Mouse (Mus musculus) MEL (cell line): ENCODE results near the gene Gm9774. TPM values are rescaled to one million over a fixed set of nuclear protein-coding genes. Genes with fewer than 3 reads are reported as not detected.

Experiments used
- DNase-seq: peaks from one replicate; pipeline ENCODE4 v3.0.0; 2011; ENCODE audit warnings: low read depth, low spot score
- H3K27ac ChIP-seq: 2 replicates; pipeline ENCODE4 v1.5.1; 2012; ENCODE audit warnings: low read depth, mild to moderate bottlenecking, control low read depth, low read length, moderate library complexity; ENCODE audit not compliant: control insufficient read depth
- H3K27me3 ChIP-seq, 2 experiments: fragments of 150-350 bp in 1 of 2; sonication (generic) in 1 of 2; 2 replicates each; pipeline ENCODE4 v1.6.1; 2012; ENCODE audit warnings: low read length in 2 of 2, mild to moderate bottlenecking in 2 of 2, improper control_type of control experiment in 1 of 2, moderate library complexity in 1 of 2; ENCODE audit not compliant: insufficient read depth in 2 of 2, control insufficient read depth in 1 of 2
- H3K36me3 ChIP-seq, 2 experiments: 2 replicates each; pipeline ENCODE4 v1.6.1; 2012 to 2014; ENCODE audit warnings: low read length in 2 of 2, improper control_type of control experiment in 1 of 2, inconsistent platforms in 1 of 2, mild to moderate bottlenecking in 1 of 2; ENCODE audit not compliant: insufficient read depth in 2 of 2, control insufficient read depth in 1 of 2
- H3K4me1 ChIP-seq, 2 experiments: fragments of 150-350 bp in 1 of 2; sonication (generic) in 1 of 2; 2 replicates each; pipeline ENCODE4 v1.6.1; 2012; ENCODE audit warnings: low read length in 2 of 2, improper control_type of control experiment in 1 of 2, mild to moderate bottlenecking in 1 of 2; ENCODE audit not compliant: insufficient read depth in 2 of 2, control insufficient read depth in 1 of 2
- H3K4me3 ChIP-seq, 2 experiments: fragments of 150-350 bp in 1 of 2; sonication (generic) in 1 of 2; 2 replicates each; pipeline ENCODE4 v1.5.1; 2012; ENCODE audit warnings: low read depth in 2 of 2, low read length in 2 of 2, mild to moderate bottlenecking in 2 of 2, moderate library complexity in 2 of 2, control low read depth in 1 of 2, improper control_type of control experiment in 1 of 2; ENCODE audit not compliant: control insufficient read depth in 1 of 2, insufficient read depth in 1 of 2
- H3K79me2 ChIP-seq: 2 replicates; pipeline ENCODE4 v1.6.1; 2012; ENCODE audit warnings: mild to moderate bottlenecking, low read length, moderate library complexity; ENCODE audit not compliant: control insufficient read depth, poor library complexity, insufficient read depth
- H3K9ac ChIP-seq: 2 replicates; pipeline ENCODE4 v1.6.1; 2012; ENCODE audit warnings: low read depth, mild to moderate bottlenecking, control low read depth, low read length, moderate library complexity; ENCODE audit not compliant: control insufficient read depth, poor library complexity, severe bottlenecking
- H3K9me3 ChIP-seq: fragments of 150-350 bp; sonication (generic); replicated peaks from 2 replicates; pipeline ENCODE4 v1.6.1; 2012; ENCODE audit warnings: mild to moderate bottlenecking, low read length, improper control_type of control experiment, moderate library complexity; ENCODE audit not compliant: insufficient read depth
- CHD1 ChIP-seq: IDR thresholded peaks from 2 replicates; pipeline ENCODE4 v1.6.1; 2012; ENCODE audit warnings: low read depth, mild to moderate bottlenecking, inconsistent platforms, low read length, improper control_type of control experiment
- CHD2 ChIP-seq: IDR thresholded peaks from 2 replicates; pipeline ENCODE4 v1.6.1; 2011; ENCODE audit warnings: low read length, improper control_type of control experiment
- E2F4 ChIP-seq: IDR thresholded peaks from 2 replicates; pipeline ENCODE4 v1.6.1; 2011; ENCODE audit warnings: low read depth, low read length, improper control_type of control experiment, borderline replicate concordance
- EP300 ChIP-seq, 2 experiments: IDR thresholded peaks; 2 replicates each; pipeline ENCODE4 v1.6.1; 2011; ENCODE audit warnings: improper control_type of control experiment in 2 of 2, low read length in 2 of 2, low read depth in 1 of 2, mild to moderate bottlenecking in 1 of 2
- HCFC1 ChIP-seq: IDR thresholded peaks from 2 replicates; pipeline ENCODE4 v1.6.1; 2012; ENCODE audit warnings: low read depth, mild to moderate bottlenecking, inconsistent platforms, low read length, improper control_type of control experiment, moderate library complexity
- JUND ChIP-seq: IDR thresholded peaks from 2 replicates; pipeline ENCODE4 v1.6.1; 2011; ENCODE audit warnings: low read depth, mild to moderate bottlenecking, improper control_type of control experiment, low read length
- KAT2A ChIP-seq: conservative IDR thresholded peaks from 2 replicates; pipeline ENCODE4 v1.6.1; 2012; ENCODE audit warnings: low read depth, low read length, improper control_type of control experiment, inconsistent platforms
- MAFK ChIP-seq: IDR thresholded peaks from 2 replicates; pipeline ENCODE4 v1.6.1; 2011; ENCODE audit warnings: low read depth, mild to moderate bottlenecking, low read length, improper control_type of control experiment, borderline replicate concordance
- MAZ ChIP-seq: IDR thresholded peaks from 2 replicates; pipeline ENCODE4 v1.6.1; 2012; ENCODE audit warnings: low read depth, mild to moderate bottlenecking, inconsistent platforms, low read length, improper control_type of control experiment
- MXI1 ChIP-seq: IDR thresholded peaks from 2 replicates; pipeline ENCODE4 v1.6.1; 2011; ENCODE audit warnings: mild to moderate bottlenecking, low read depth, low read length, improper control_type of control experiment
- MYC ChIP-seq: IDR thresholded peaks from 2 replicates; pipeline ENCODE4 v1.6.1; 2011; ENCODE audit warnings: low read depth, mild to moderate bottlenecking, low read length, improper control_type of control experiment, moderate library complexity
- POLR2A ChIP-seq, 2 experiments: IDR thresholded peaks; 2 replicates each; pipeline ENCODE4 v1.6.1; 2011 to 2012; ENCODE audit warnings: low read length in 2 of 2, mild to moderate bottlenecking in 2 of 2, control low read depth in 1 of 2, improper control_type of control experiment in 1 of 2, low read depth in 1 of 2, moderate library complexity in 1 of 2; ENCODE audit not compliant: control insufficient read depth in 1 of 2, insufficient read depth in 1 of 2, poor library complexity in 1 of 2
- POLR2AphosphoS2 ChIP-seq: IDR thresholded peaks from 2 replicates; pipeline ENCODE4 v1.6.1; 2011; ENCODE audit warnings: low read length, improper control_type of control experiment
- TCF12 ChIP-seq: IDR thresholded peaks from 2 replicates; pipeline ENCODE4 v1.6.1; 2014; ENCODE audit warnings: low read depth, mild to moderate bottlenecking, inconsistent platforms, low read length, improper control_type of control experiment, moderate library complexity
- USF1 ChIP-seq: IDR thresholded peaks from 2 replicates; pipeline ENCODE4 v1.6.1; 2014; ENCODE audit warnings: low read depth, mild to moderate bottlenecking, inconsistent platforms, low read length, improper control_type of control experiment, moderate library complexity
- USF2 ChIP-seq, 2 experiments: IDR thresholded peaks; 2 replicates each; pipeline ENCODE4 v1.6.1; 2011 to 2012; ENCODE audit warnings: improper control_type of control experiment in 2 of 2, low read length in 2 of 2, borderline replicate concordance in 1 of 2, inconsistent platforms in 1 of 2, low read depth in 1 of 2, mild to moderate bottlenecking in 1 of 2; ENCODE audit not compliant: insufficient read depth in 1 of 2
- ZNF384 ChIP-seq: IDR thresholded peaks from 2 replicates; pipeline ENCODE4 v1.6.1; 2012; ENCODE audit warnings: low read depth, mild to moderate bottlenecking, inconsistent platforms, low read length, improper control_type of control experiment
- polyA plus RNA-seq, 2 experiments: library from polyadenylated mRNA; stranded (reverse) in 1 of 2; unstranded in 1 of 2; fragments of >175 nt in 1 of 2; fragments of >200 nt in 1 of 2; gene quantifications; 2 replicates each; pipeline versions ENCODE4 v1.2.1 to v1.2.4; 2012; ENCODE audit warnings: low replicate concordance in 2 of 2, low read depth in 1 of 2; ENCODE audit not compliant: insufficient read length in 2 of 2, insufficient read depth in 1 of 2, missing spikeins in 1 of 2
- total RNA-seq: library from RNA; depleted of rRNA; stranded (reverse); fragments of 300-350 nt; gene quantifications from 2 replicates; pipeline ENCODE4 v1.2.3, GENCODE M21; 2012

The Gm9774 gene
- total and polyA plus RNA-seq, 3 experiments = 26.0 to 140 (median 107) TPM

- Histone ChIP-seq H3K79me2 (no peaks in the 10 kb centered on the region), H3K4me3 (no peak within 1 kb of the TSS), H3K27me3 (no peaks in the 10 kb centered on the region), H3K9ac (no peak within 1 kb of the TSS), H3K36me3 (no peaks in the 10 kb centered on the region), H3K27ac (no peak within 1 kb of the TSS), H3K9me3 (no peaks in the 10 kb centered on the region), H3K4me1 (no peaks in the 10 kb centered on the region)
- TF ChIP-seq POLR2AphosphoS2 (no peak), TCF12 (no peak), KAT2A (no peak), MAZ (no peak), POLR2A (IDR thresholded peaks at IDR 0.05; ENCODE audit: control insufficient read depth in 1 of 2, insufficient read depth in 1 of 2, low read depth in 1 of 2, low read length in 2 of 2, poor library complexity in 1 of 2) (no peak), USF2 (IDR thresholded peaks at IDR 0.05; ENCODE audit: borderline replicate concordance in 1 of 2, insufficient read depth in 1 of 2, low read depth in 1 of 2, low read length in 2 of 2) (no peak), ZNF384 (no peak), CHD1 (no peak)
- TF ChIP-seq, all 39 proteins: peak for 0
- no peak for DNase-seq
Measured at GRCm38 (mm10) chr3:92432282-92432681, 3.1 kb upstream of the Gm9774 start, which contains the start of gene Sprr2k. Gene Sprr2k (plus strand): TSS chr3:92432582.

DNA sequence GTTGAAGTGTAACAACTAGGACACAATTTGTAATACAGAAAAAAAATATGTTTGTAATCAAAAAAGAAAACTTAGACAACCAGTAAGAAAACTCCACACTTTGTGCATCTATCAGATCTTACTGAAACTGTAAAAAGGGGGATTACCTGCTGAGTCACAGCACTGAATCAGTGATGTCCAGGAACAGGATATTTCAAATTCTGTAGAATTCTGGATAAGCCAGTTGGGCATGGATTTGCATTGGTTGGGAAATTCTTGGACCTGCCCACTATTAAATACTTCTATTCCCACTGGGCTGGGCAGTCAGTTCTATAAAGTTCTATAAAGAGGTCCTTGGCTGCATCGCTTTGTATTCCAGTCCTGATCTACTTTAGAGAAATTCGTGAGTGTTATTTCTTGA, 11.4 kb downstream of the Gm9774 start, which contains the start of gene Sprr2j-ps:
Gene Sprr2j-ps (plus strand): TSS at position 301 of the 400 bp plus-strand sequence.
- Histone ChIP-seq H3K27me3 (no peaks in the 10 kb centered on the region), H3K4me1 (no peaks in the 10 kb centered on the region), H3K36me3 (no peaks in the 10 kb centered on the region), H3K79me2 (no peaks in the 10 kb centered on the region), H3K4me3 (no peak within 1 kb of the TSS), H3K9me3 (no peaks in the 10 kb centered on the region)
- no peak for DNase-seq
- TF ChIP-seq MXI1 (no peak), E2F4 (no peak), USF1 (no peak), MAZ (no peak), CHD2 (no peak), HCFC1 (no peak), JUND (no peak), MYC (no peak), CHD1 (no peak), EP300 (IDR thresholded peaks at IDR 0.05; ENCODE audit: low read depth in 1 of 2, low read length in 2 of 2) (no peak), MAFK (no peak)
- TF ChIP-seq, all 39 proteins: peak for 0
- H3K27ac ChIP-seq = no peak within 1 kb of the TSS
- no peak within 1 kb of the TSS for H3K9ac ChIP-seq
